Mouse (Mus musculus): ENCODE measurements around the gene Krtcap2.

DNA sequence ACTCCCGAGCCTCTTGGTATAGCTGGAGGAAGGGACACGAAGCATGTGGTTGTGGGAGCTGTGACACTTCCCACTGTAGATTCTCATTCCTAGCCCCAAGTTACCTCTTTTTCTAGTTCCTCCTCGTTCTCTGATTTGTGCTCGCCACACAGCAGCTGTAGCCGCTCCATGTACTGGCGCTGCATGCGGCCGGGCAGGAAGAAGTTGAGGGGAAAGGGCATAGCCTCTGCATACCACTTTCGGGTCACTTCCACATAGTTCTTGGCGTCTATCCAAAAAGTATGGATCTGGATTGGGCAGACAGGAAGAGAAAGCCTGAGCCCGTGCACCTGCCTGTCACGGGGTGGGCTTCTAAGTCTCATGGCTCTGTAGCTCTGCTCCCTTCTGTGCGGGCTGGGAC is 35.6 kb upstream of the Krtcap2 start:
- TF ChIP-seq MAX (IDR thresholded peaks at IDR 0.05), result no peak
- no peak for TF ChIP-seq CTCF (IDR thresholded peaks at IDR 0.05; ENCODE audit: control insufficient read depth, insufficient read depth, insufficient read length)
- TF ChIP-seq MYOG (IDR thresholded peaks at IDR 0.05; ENCODE audit: control insufficient read depth, extremely low read depth, insufficient read length), result no peak
